ENCODE assay signal across 8 mouse cellular contexts in genomic region chr5:74065565-74066275, GRCm38 (mm10). TPM values are rescaled to one million over a fixed set of nuclear protein-coding genes. Genes with fewer than 3 reads are reported as not detected.
DNase-seq lines count a peak whose midpoint lies in the region; ATAC-seq and TF ChIP-seq lines count a peak whose summit lies in the region.

No protein-coding gene starts in this region.

- ATAC-seq in heart, embryonic 15.5 days (replicated peaks; ENCODE audit: insufficient number of reproducible peaks, insufficient read depth, low FRiP score, low read depth): no peak
- ATAC-seq in erythroblast, adult 5-6 weeks (replicated peaks; ENCODE audit: low FRiP score, poor library complexity, severe bottlenecking): peak; percentile 66
- ATAC-seq in limb, embryonic 12.5 days (ENCODE audit: insufficient number of reproducible peaks, insufficient read depth, low FRiP score, low TSS enrichment, low read depth): no peak
- ATAC-seq in midbrain, postnatal 0 days (ENCODE audit: low FRiP score): no peak

- H3K27me3 ChIP-seq in heart, embryonic 15.5 days: no peaks in the 10 kb centered on the region
- no peaks in the 10 kb centered on the region for H3K27me3 ChIP-seq in limb, embryonic 12.5 days
- no peaks in the 10 kb centered on the region for H3K27me3 ChIP-seq in midbrain, postnatal 0 days (ENCODE audit: insufficient read depth, low read length)

- peak overlapping the region; percentile 82; the same call in 1 of the 2 replicates for H3K4me3 ChIP-seq in heart, embryonic 15.5 days
- peak overlapping the region; percentile 90 for H3K4me3 ChIP-seq in limb, embryonic 12.5 days (replicated peaks)
- H3K4me3 ChIP-seq in midbrain, postnatal 0 days (ENCODE audit: low read depth, low read length): no peak overlapping the region

- H3K9ac ChIP-seq in heart, embryonic 15.5 days: no peak overlapping the region
- no peak overlapping the region for H3K9ac ChIP-seq in limb, embryonic 12.5 days (replicated peaks)
- H3K9ac ChIP-seq in midbrain, postnatal 0 days (replicated peaks; ENCODE audit: low read length, poor library complexity, severe bottlenecking): no peak overlapping the region

- peaks cover 62% of the 10 kb centered on the region for H3K4me1 ChIP-seq in heart, embryonic 15.5 days (replicated peaks)
- peaks cover 73% of the 10 kb centered on the region for H3K4me1 ChIP-seq in limb, embryonic 12.5 days (replicated peaks)
- H3K4me1 ChIP-seq in midbrain, postnatal 0 days (ENCODE audit: insufficient read depth, low read length): peaks cover 7% of the 10 kb centered on the region; the same call in 1 of the 2 replicates

- no peak for TF ChIP-seq CTCF in midbrain, postnatal 0 days (IDR thresholded peaks at IDR 0.05)

- no peak for DNase-seq in heart, adult 8-10 months (ENCODE audit: low spot score)
- no peak for DNase-seq in midbrain, postnatal 0 days (ENCODE audit: low spot score)
- DNase-seq in natural killer cell, adult 2 months (ENCODE audit: low spot score in 2 of 2): no peak
- DNase-seq in thymus, postnatal 4 days: no peak
- no peak for DNase-seq in frontal cortex, postnatal 36 days (ENCODE audit: low spot score in 2 of 2)

- H3K9me3 ChIP-seq in heart, embryonic 15.5 days (replicated peaks): no peaks in the 10 kb centered on the region
- H3K9me3 ChIP-seq in limb, embryonic 12.5 days: no peaks in the 10 kb centered on the region
- no peaks in the 10 kb centered on the region for H3K9me3 ChIP-seq in midbrain, postnatal 0 days (ENCODE audit: low read length)

- WGBS in heart, embryonic 15.5 days: 46% methylated on average over 11 of the region's 11 CpGs
- WGBS in limb, embryonic 12.5 days: 28% methylated on average over 11 of the region's 11 CpGs
- WGBS in midbrain, postnatal 0 days: 57% methylated on average over 11 of the region's 11 CpGs

- H3K36me3 ChIP-seq in heart, embryonic 15.5 days: no peaks in the 10 kb centered on the region
- 0 out of 2 replicates have a peak, but pooled peaks cover 4% of the 10 kb centered on the region for H3K36me3 ChIP-seq in limb, embryonic 12.5 days
- no peaks in the 10 kb centered on the region for H3K36me3 ChIP-seq in midbrain, postnatal 0 days (ENCODE audit: insufficient read depth, low read length)

- H3K27ac ChIP-seq in heart, embryonic 15.5 days: 0 out of 2 replicates have a peak overlapping the region, but pooled peaks have one; percentile 95
- H3K27ac ChIP-seq in limb, embryonic 12.5 days: peak overlapping the region; percentile 99; the same call in 1 of the 2 replicates
- H3K27ac ChIP-seq in midbrain, postnatal 0 days (ENCODE audit: low read depth, low read length): no peak overlapping the region

- peak overlapping the region; percentile 75 for H3K4me2 ChIP-seq in heart, embryonic 15.5 days
- peak overlapping the region; percentile 62 for H3K4me2 ChIP-seq in limb, embryonic 12.5 days
- peak overlapping the region; percentile 21; the same call in 1 of the 2 replicates for H3K4me2 ChIP-seq in midbrain, postnatal 0 days (ENCODE audit: low read depth, low read length, poor library complexity, severe bottlenecking)

RNA-seq across cellular contexts. Expression of gene Usp46, which starts 2.5 kb away (rescaled TPM):
- 25.6 and 26.9 TPM in 2 replicates for polyA plus RNA-seq in heart, embryonic 15.5 days (2015; fragmentation: Nextera tagmentation; extraction: Ambion mirVana)
- 10 to 100 TPM; 32.2 to 40.1 (median 34.8) TPM for total RNA-seq in heart, adult 8-10 months (2022)
- 91.5 and 96.6 TPM in 2 replicates for total RNA-seq in erythroblast, adult 5-6 weeks (2015; ENCODE audit: low replicate concordance)
- 81.3 and 85.3 TPM in 2 replicates for total RNA-seq in erythroblast, adult 5-6 weeks (2017; ENCODE audit: low replicate concordance)
- polyA plus RNA-seq in limb, embryonic 12.5 days (2016; fragmentation: Nextera tagmentation; extraction: Ambion mirVana): 47.2 and 49.3 TPM in 2 replicates
- 54.3 and 55.6 TPM in 2 replicates for total RNA-seq in midbrain, postnatal 0 days (2014; rRNA removed)
- polyA plus RNA-seq in midbrain, postnatal 0 days (2015; fragmentation: Nextera tagmentation; extraction: Ambion mirVana): 34.9 and 36.2 TPM in 2 replicates

Comparison
In these comparisons a context has a peak if more than half of its experiments do, and no peak if none do; other contexts are left out.
1. H3K4me2 ChIP-seq: peak in every context shown above with its lines; median percentile 75 in heart, embryonic 15.5 days; 62 in limb, embryonic 12.5 days; 21 in midbrain, postnatal 0 days.